Mouse (Mus musculus): ENCODE measurements around the gene Mfsd2b. TPM values are rescaled to one million over a fixed set of nuclear protein-coding genes. Genes with fewer than 3 reads are reported as not detected.
"Not testable (repeated sequence)": the region's sequence is repeated elsewhere in the genome, so short reads cannot be mapped to it uniquely, and the experiment has no call there.

Gene Mfsd2b
- polyA plus RNA-seq, 1 experiment from 2014 or later, result 2.6 TPM

GRCm38 (mm10) chr12:4898024-4898423, 23.9 kb upstream of the Mfsd2b start:
- Histone ChIP-seq H3K4me2 (no peak overlapping the region), H3K9me3 (no peaks in the 10 kb centered on the region), H3K4me3 (no peak overlapping the region), H3K27me3 (replicated peaks) (no peaks in the 10 kb centered on the region), H3K36me3 (replicated peaks) (no peaks in the 10 kb centered on the region; the same call in 1 of the 2 replicates), H3K9ac (no peak overlapping the region), H3K27ac (no peak overlapping the region), H3K4me1 (no peaks in the 10 kb centered on the region)
- ATAC-seq (replicated peaks), result no peak
- WGBS, result 89% methylated on average over 5 of the region's 5 CpGs

GRCm38 (mm10) chr12:4889891-4890290, 15.7 kb upstream of the Mfsd2b start:
- 98% methylated on average over 1 of the region's 1 CpGs for WGBS
- ATAC-seq (replicated peaks), result no peak
- no peak overlapping the region for H3K9ac ChIP-seq
- no peaks in the 10 kb centered on the region for H3K4me1 ChIP-seq
- no peak overlapping the region for H3K4me3 ChIP-seq
- H3K4me2 ChIP-seq, result no peak overlapping the region
- H3K27ac ChIP-seq, result no peak overlapping the region
- H3K27me3 ChIP-seq (replicated peaks), result no peaks in the 10 kb centered on the region
- no peaks in the 10 kb centered on the region for H3K36me3 ChIP-seq (replicated peaks)
- no peaks in the 10 kb centered on the region for H3K9me3 ChIP-seq

GRCm38 (mm10) chr12:4889251-4889650, 15.1 kb upstream of the Mfsd2b start:
- no peaks in the 10 kb centered on the region for H3K4me1 ChIP-seq
- no peak for ATAC-seq (replicated peaks)
- H3K4me2 ChIP-seq, result no peak overlapping the region
- H3K9ac ChIP-seq, result no peak overlapping the region
- 0 out of 2 replicates have a peak, but pooled peaks cover under 1% of the 10 kb centered on the region for H3K36me3 ChIP-seq (replicated peaks)
- H3K4me3 ChIP-seq, result no peak overlapping the region
- H3K27ac ChIP-seq, result no peak overlapping the region
- WGBS, result 97% methylated on average over 2 of the region's 2 CpGs
- H3K27me3 ChIP-seq (replicated peaks), result no peaks in the 10 kb centered on the region
- H3K9me3 ChIP-seq, result no peaks in the 10 kb centered on the region

GRCm38 (mm10) chr12:4888739-4889138, 14.6 kb upstream of the Mfsd2b start:
- no peaks in the 10 kb centered on the region for H3K27me3 ChIP-seq (replicated peaks)
- H3K9me3 ChIP-seq, result no peaks in the 10 kb centered on the region

GRCm38 (mm10) chr12:4886581-4886980, 12.4 kb upstream of the Mfsd2b start:
- WGBS, result 96% methylated on average over 4 of the region's 4 CpGs
- H3K4me1 ChIP-seq, result not testable (repeated sequence)

More at GRCm38 (mm10) chr12:4888739-4889138, 14.6 kb upstream of the Mfsd2b start:
- Histone ChIP-seq H3K4me2 (no peak overlapping the region), H3K27ac (no peak overlapping the region), H3K36me3 (replicated peaks) (0 out of 2 replicates have a peak, but pooled peaks cover 4% of the 10 kb centered on the region), H3K9ac (no peak overlapping the region), H3K4me3 (no peak overlapping the region), H3K4me1 (no peaks in the 10 kb centered on the region)
- ATAC-seq (replicated peaks), result no peak

GRCm38 (mm10) chr12:4885062-4885461, 10.9 kb upstream of the Mfsd2b start:
- Histone ChIP-seq H3K4me2 (no peak overlapping the region), H3K36me3 (replicated peaks) (0 out of 2 replicates have a peak, but pooled peaks cover 16% of the 10 kb centered on the region), H3K4me1 (no peaks in the 10 kb centered on the region), H3K4me3 (no peak overlapping the region), H3K9me3 (no peaks in the 10 kb centered on the region), H3K9ac (no peak overlapping the region), H3K27ac (no peak overlapping the region), H3K27me3 (replicated peaks) (no peaks in the 10 kb centered on the region)
- no peak for ATAC-seq (replicated peaks)
- WGBS, result 70% methylated on average over 1 of the region's 1 CpGs

More at GRCm38 (mm10) chr12:4886581-4886980, 12.4 kb upstream of the Mfsd2b start:
- 0 out of 2 replicates have a peak, but pooled peaks cover 12% of the 10 kb centered on the region for H3K36me3 ChIP-seq (replicated peaks)
- not testable (repeated sequence) for ATAC-seq (replicated peaks); H3K9me3 ChIP-seq; H3K4me3 ChIP-seq; H3K4me2 ChIP-seq; H3K27me3 ChIP-seq (replicated peaks); H3K9ac ChIP-seq; H3K27ac ChIP-seq

- Histone ChIP-seq H3K4me1 (no peaks in the 10 kb centered on the region), H3K4me3 (no peak overlapping the region), H3K27ac (no peak overlapping the region), H3K9me3 (no peaks in the 10 kb centered on the region), H3K4me2 (no peak overlapping the region), H3K36me3 (replicated peaks) (0 out of 2 replicates have a peak, but pooled peaks cover 16% of the 10 kb centered on the region), H3K9ac (no peak overlapping the region), H3K27me3 (replicated peaks) (no peaks in the 10 kb centered on the region)
- ATAC-seq (replicated peaks), result no peak
- 92% methylated on average over 2 of the region's 2 CpGs for WGBS
Measured at GRCm38 (mm10) chr12:4882086-4882485, 7.9 kb upstream of the Mfsd2b start.

- Histone ChIP-seq H3K36me3 (replicated peaks) (0 out of 2 replicates have a peak, but pooled peaks cover 13% of the 10 kb centered on the region), H3K9ac (no peak overlapping the region), H3K4me2 (no peak overlapping the region), H3K27ac (no peak overlapping the region), H3K9me3 (no peaks in the 10 kb centered on the region), H3K27me3 (replicated peaks) (no peaks in the 10 kb centered on the region), H3K4me1 (peaks cover 5% of the 10 kb centered on the region), H3K4me3 (no peak overlapping the region)
- no peak for ATAC-seq (replicated peaks)
- 95% methylated on average over 5 of the region's 5 CpGs for WGBS
Measured at GRCm38 (mm10) chr12:4879048-4879447, 4.9 kb upstream of the Mfsd2b start.

GRCm38 (mm10) chr12:4878296-4878783, 4.2 kb upstream of the Mfsd2b start:
- Histone ChIP-seq H3K36me3 (replicated peaks) (0 out of 2 replicates have a peak, but pooled peaks cover 12% of the 10 kb centered on the region), H3K27ac (no peak overlapping the region), H3K27me3 (replicated peaks) (no peaks in the 10 kb centered on the region), H3K4me3 (no peak overlapping the region), H3K9me3 (no peaks in the 10 kb centered on the region), H3K9ac (no peak overlapping the region), H3K4me1 (peaks cover 8% of the 10 kb centered on the region), H3K4me2 (no peak overlapping the region)
- ATAC-seq (replicated peaks), result no peak
- 85% methylated on average over 9 of the region's 9 CpGs for WGBS

GRCm38 (mm10) chr12:4875623-4876022, 1.5 kb upstream of the Mfsd2b start:
- Histone ChIP-seq H3K4me3 (no peak overlapping the region), H3K27me3 (replicated peaks) (no peaks in the 10 kb centered on the region), H3K4me2 (no peak overlapping the region), H3K36me3 (replicated peaks) (no peaks in the 10 kb centered on the region), H3K9ac (no peak overlapping the region), H3K27ac (no peak overlapping the region), H3K4me1 (peaks cover 8% of the 10 kb centered on the region), H3K9me3 (no peaks in the 10 kb centered on the region)
- ATAC-seq (replicated peaks), result no peak
- 82% methylated on average over 8 of the region's 8 CpGs for WGBS

GRCm38 (mm10) chr12:4873531-4873930, 628 bp downstream of the Mfsd2b start:
- peak; percentile 9; the same call in 1 of the 2 replicates for ATAC-seq (replicated peaks)
- WGBS, result 83% methylated on average over 6 of the region's 6 CpGs

GRCm38 (mm10) chr12:4872983-4873477, 1.1 kb downstream of the Mfsd2b start:
- Histone ChIP-seq H3K36me3 (replicated peaks) (no peaks in the 10 kb centered on the region), H3K4me2 (no peak overlapping the region), H3K27ac (no peak overlapping the region), H3K9ac (no peak overlapping the region), H3K4me3 (no peak overlapping the region), H3K9me3 (no peaks in the 10 kb centered on the region), H3K4me1 (peaks cover 8% of the 10 kb centered on the region), H3K27me3 (replicated peaks) (no peaks in the 10 kb centered on the region)
- no peak for ATAC-seq (replicated peaks)
- 88% methylated on average over 5 of the region's 5 CpGs for WGBS

More at GRCm38 (mm10) chr12:4873531-4873930, 628 bp downstream of the Mfsd2b start:
- Histone ChIP-seq H3K4me2 (peak overlapping the region; percentile 78), H3K9ac (no peak overlapping the region; the same call in 1 of the 2 replicates), H3K27ac (no peak overlapping the region), H3K27me3 (replicated peaks) (no peaks in the 10 kb centered on the region), H3K4me3 (peak overlapping the region; percentile 43; the same call in 1 of the 2 replicates), H3K36me3 (replicated peaks) (no peaks in the 10 kb centered on the region), H3K4me1 (peaks cover 8% of the 10 kb centered on the region), H3K9me3 (no peaks in the 10 kb centered on the region)

GRCm38 (mm10) chr12:4872273-4872672, 1.9 kb downstream of the Mfsd2b start:
- Histone ChIP-seq H3K27me3 (replicated peaks) (no peaks in the 10 kb centered on the region), H3K4me1 (peaks cover 8% of the 10 kb centered on the region), H3K9me3 (no peaks in the 10 kb centered on the region), H3K27ac (no peak overlapping the region), H3K4me3 (no peak overlapping the region), H3K36me3 (replicated peaks) (no peaks in the 10 kb centered on the region), H3K4me2 (no peak overlapping the region), H3K9ac (no peak overlapping the region)
- WGBS, result 58% methylated on average over 4 of the region's 4 CpGs
- ATAC-seq (replicated peaks), result no peak
